Mouse (Mus musculus) hindbrain, postnatal 0 days (tissue): ENCODE measurements around the gene Mical2. TPM values are rescaled to one million over a fixed set of nuclear protein-coding genes. Genes with fewer than 3 reads are reported as not detected.

ENCODE experiments used
- ATAC-seq: fragments of 200-750 bp; cut with Nextera tagmentation; 2 replicates; pipeline ENCODE4 v1.8.0; 2017; ENCODE audit warnings: mild to moderate bottlenecking, moderate TSS enrichment, moderate library complexity
- DNase-seq: peaks from one replicate; pipeline ENCODE4 v3.0.0-alpha.2; 2015; ENCODE audit warnings: low spot score
- H3K27ac ChIP-seq: fragments of 300-500 bp; sonication (generic); 2 replicates; pipeline ENCODE4 v1.5.1; 2014; ENCODE audit warnings: mild to moderate bottlenecking
- H3K27me3 ChIP-seq: fragments of 300-500 bp; sonication (generic); 2 replicates; pipeline ENCODE4 v1.6.1; 2014; ENCODE audit warnings: low read length, mixed read lengths; ENCODE audit not compliant: insufficient read depth
- H3K36me3 ChIP-seq: fragments of 300-500 bp; sonication (generic); 2 replicates; pipeline ENCODE4 v1.6.1; 2014; ENCODE audit warnings: low read length, mixed read lengths; ENCODE audit not compliant: insufficient read depth
- H3K4me1 ChIP-seq: fragments of 300-500 bp; sonication (generic); 2 replicates; pipeline ENCODE4 v1.6.1; 2014; ENCODE audit warnings: antibody characterized with exemption, low read length, mixed read lengths; ENCODE audit not compliant: insufficient read depth
- H3K4me2 ChIP-seq: fragments of 300-500 bp; sonication (generic); 2 replicates; pipeline ENCODE4 v1.6.1; 2014; ENCODE audit warnings: low read depth, mild to moderate bottlenecking, low read length, moderate library complexity, mixed read lengths
- H3K4me3 ChIP-seq: fragments of 300-500 bp; sonication (generic); 2 replicates; pipeline ENCODE4 v1.5.1; 2014; ENCODE audit warnings: low read length
- H3K9ac ChIP-seq: fragments of 300-500 bp; sonication (generic); replicated peaks from 2 replicates; pipeline ENCODE4 v1.6.1; 2014; ENCODE audit warnings: mild to moderate bottlenecking, low read length, moderate library complexity, mixed read lengths
- H3K9me3 ChIP-seq: fragments of 300-500 bp; sonication (generic); 2 replicates; pipeline ENCODE4 v1.6.1; 2016; ENCODE audit warnings: low read length, mixed read lengths
- CTCF ChIP-seq: IDR thresholded peaks from 2 replicates; pipeline ENCODE4 v1.5.1; 2016; ENCODE audit warnings: antibody characterized with exemption, control low read depth, low read depth
- WGBS: fragments of 180-500 bp; shearing (Covaris S2); extraction: QIAGEN DNeasy Blood & Tissue Kit; methylation state at CpG from one replicate; pipeline ENCODE4 v1.1.7; 2014; 5-methylcytosine and 5-hydroxymethylcytosine counted together
- polyA plus RNA-seq: library from polyadenylated mRNA; unstranded; fragments of >200 nt; fragmentation: Nextera tagmentation; extraction: Ambion mirVana; gene quantifications from 2 replicates; pipeline ENCODE4 v1.2.1, GENCODE M21; 2015
- total RNA-seq: library from RNA; depleted of rRNA; stranded (reverse); fragments of >200 nt; gene quantifications from 2 replicates; pipeline ENCODE4 v1.2.3, GENCODE M21; 2014

Mical2 gene
- total and polyA plus RNA-seq, 2 experiments from 2014 or later: 6.4 to 16.5 TPM

GRCm38 (mm10) chr7:112378476-112378875 lies 152.8 kb downstream of the Mical2 start:
- 78% methylated on average over 5 of the region's 5 CpGs for WGBS
- DNase-seq: no peak
- no peak overlapping the region for H3K4me2 ChIP-seq

DNA sequence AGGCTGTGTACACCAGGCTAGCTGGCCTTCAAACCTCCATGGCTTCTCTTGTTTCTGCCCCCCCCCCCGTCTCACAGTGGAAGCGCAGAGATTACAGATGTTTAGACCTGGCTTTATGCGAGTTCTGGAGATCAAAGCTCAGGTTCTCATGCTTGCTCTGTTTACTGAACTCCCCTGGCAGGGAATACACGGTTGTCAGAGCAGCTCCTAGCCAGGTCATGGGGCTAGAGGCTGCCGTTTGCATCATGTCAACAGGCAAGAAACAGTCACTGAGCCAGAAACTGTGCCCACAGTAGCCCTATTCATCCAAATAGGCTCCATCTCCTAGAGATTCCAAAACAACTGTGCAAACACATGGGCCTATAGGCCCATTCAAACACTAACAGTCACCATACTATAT lies 160.9 kb downstream of the Mical2 start:
- 72% methylated on average over 5 of the region's 5 CpGs for WGBS
- Histone ChIP-seq H3K36me3 (no peaks in the 10 kb centered on the region), H3K9me3 (no peaks in the 10 kb centered on the region), H3K27ac (no peak overlapping the region), H3K4me1 (peaks cover 17% of the 10 kb centered on the region), H3K4me3 (no peak overlapping the region), H3K27me3 (no peaks in the 10 kb centered on the region), H3K4me2 (no peak overlapping the region), H3K9ac (no peak overlapping the region)
- TF ChIP-seq CTCF: no peak
- ATAC-seq: no peak
- no peak for DNase-seq

More at GRCm38 (mm10) chr7:112378476-112378875, 152.8 kb downstream of the Mical2 start:
- Histone ChIP-seq H3K4me3 (no peak overlapping the region), H3K27me3 (no peaks in the 10 kb centered on the region), H3K4me1 (no peaks in the 10 kb centered on the region), H3K27ac (no peak overlapping the region), H3K36me3 (no peaks in the 10 kb centered on the region), H3K9ac (no peak overlapping the region), H3K9me3 (no peaks in the 10 kb centered on the region)
- no peak for TF ChIP-seq CTCF
- ATAC-seq: no peak

DNA sequence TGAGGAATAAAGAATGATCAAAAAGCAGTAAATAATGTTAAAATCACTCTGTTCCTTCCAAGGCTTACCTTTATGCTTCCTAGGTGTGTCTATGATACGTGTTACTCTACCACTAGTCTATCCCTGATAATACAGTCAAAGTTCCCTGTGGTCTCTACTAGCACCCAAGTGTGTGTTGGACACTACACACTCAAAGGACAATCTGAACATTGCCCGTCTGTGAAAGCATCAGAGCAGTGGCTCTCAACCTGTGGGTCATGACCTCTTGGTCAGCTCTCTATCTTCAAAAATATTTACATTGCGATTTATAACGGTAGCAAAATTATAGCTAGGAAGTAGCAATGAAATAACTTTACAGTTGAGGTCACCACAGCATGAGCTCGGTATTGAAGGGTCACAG lies 162.2 kb downstream of the Mical2 start:
- ATAC-seq: no peak
- 85% methylated on average over 5 of the region's 5 CpGs for WGBS

GRCm38 (mm10) chr7:112388363-112388875 lies 162.8 kb downstream of the Mical2 start:
- H3K36me3 ChIP-seq: no peaks in the 10 kb centered on the region
- no peak overlapping the region for H3K9ac ChIP-seq
- ATAC-seq: no peak
- H3K4me2 ChIP-seq: no peak overlapping the region
- peaks cover 17% of the 10 kb centered on the region for H3K4me1 ChIP-seq
- H3K27ac ChIP-seq: no peak overlapping the region
- H3K9me3 ChIP-seq: no peaks in the 10 kb centered on the region
- WGBS: 90% methylated on average over 5 of the region's 5 CpGs
- H3K4me3 ChIP-seq: no peak overlapping the region
- DNase-seq: no peak
- no peak for TF ChIP-seq CTCF
- no peaks in the 10 kb centered on the region for H3K27me3 ChIP-seq

More for the DNA sequence above, 162.2 kb downstream of the Mical2 start:
- H3K36me3 ChIP-seq: no peaks in the 10 kb centered on the region
- H3K4me3 ChIP-seq: no peak overlapping the region
- H3K9me3 ChIP-seq: no peaks in the 10 kb centered on the region
- H3K4me1 ChIP-seq: peaks cover 17% of the 10 kb centered on the region
- H3K27me3 ChIP-seq: no peaks in the 10 kb centered on the region
- DNase-seq: no peak
- TF ChIP-seq CTCF: no peak
- no peak overlapping the region for H3K9ac ChIP-seq
- H3K4me2 ChIP-seq: no peak overlapping the region
- no peak overlapping the region for H3K27ac ChIP-seq

- Histone ChIP-seq H3K27me3 (no peaks in the 10 kb centered on the region), H3K4me2 (no peak overlapping the region), H3K9ac (no peak overlapping the region), H3K9me3 (no peaks in the 10 kb centered on the region), H3K36me3 (no peaks in the 10 kb centered on the region), H3K27ac (peak overlapping the region; percentile 26; the same call in 1 of the 2 replicates), H3K4me1 (peaks cover 17% of the 10 kb centered on the region), H3K4me3 (no peak overlapping the region)
- 37% methylated on average over 6 of the region's 6 CpGs for WGBS
- no peak for DNase-seq
- TF ChIP-seq CTCF: no peak
- no peak for ATAC-seq
Measured at GRCm38 (mm10) chr7:112389611-112390251, 164.1 kb downstream of the Mical2 start.

- WGBS: 21% methylated on average over 11 of the region's 11 CpGs
- H3K36me3 ChIP-seq: no peaks in the 10 kb centered on the region
- DNase-seq: peak; percentile 55
- no peak for ATAC-seq
- no peak overlapping the region for H3K9ac ChIP-seq
- H3K4me3 ChIP-seq: no peak overlapping the region
- TF ChIP-seq CTCF: no peak
- H3K9me3 ChIP-seq: no peaks in the 10 kb centered on the region
- no peak overlapping the region for H3K4me2 ChIP-seq
- H3K4me1 ChIP-seq: peaks cover 17% of the 10 kb centered on the region
- H3K27ac ChIP-seq: peak overlapping the region; percentile 26; the same call in 1 of the 2 replicates
- H3K27me3 ChIP-seq: no peaks in the 10 kb centered on the region
Measured at GRCm38 (mm10) chr7:112390252-112390936, 164.7 kb downstream of the Mical2 start.
